Mouse (Mus musculus) embryonic fibroblast, embryonic 13.5 days (primary cell): ENCODE measurements around the gene Arhgef10l.

ENCODE experiments used
- CTCF ChIP-seq: IDR thresholded peaks from 2 replicates; pipeline ENCODE4 v1.5.1; 2011; ENCODE audit warnings: mild to moderate bottlenecking, control low read depth, low read length, moderate library complexity, borderline replicate concordance; ENCODE audit not compliant: insufficient read depth
- POLR2A ChIP-seq: IDR thresholded peaks from 2 replicates; pipeline ENCODE4 v1.6.1; 2011; ENCODE audit warnings: low read depth, mild to moderate bottlenecking, control low read depth, low read length, moderate library complexity

- TF ChIP-seq POLR2A: no peak
- TF ChIP-seq CTCF: no peak
Observed at GRCm38 (mm10) chr4:140529735-140530134, 136.1 kb downstream of the Arhgef10l start.
